ENCODE assay signal across 16 mouse cellular contexts in genomic region chr1:40027116-40027620, GRCm38 (mm10). TPM values are rescaled to one million over a fixed set of nuclear protein-coding genes. Genes with fewer than 3 reads are reported as not detected.
"Had no signal": no experiment of that assay in that cellular context is flagged by ENCODE, and none has a peak within 500 bp of the region (broad histone marks: within the 10 kb centered on the region; RNA-seq: fewer than 3 reads in every experiment).

No protein-coding gene starts in this region.

- H3K4me2 ChIP-seq: limb, embryonic 15.5 days; liver, embryonic 13.5 days; neural tube, embryonic 15.5 days; stomach, embryonic 15.5 days had no signal

- H3K4me3 ChIP-seq: limb, embryonic 15.5 days; liver, embryonic 13.5 days; neural tube, embryonic 15.5 days; stomach, embryonic 15.5 days had no signal

- DNase-seq: kidney, postnatal 36 days; layer of hippocampus, adult 9-11 months; layer of hippocampus, postnatal 36 days; liver, embryonic 13.5 days; lung, adult 18-20 months; lung, postnatal 36 days; right cerebral cortex, adult 18-20 months; right cerebral cortex, postnatal 25 days; thymus, adult 2 months; thymus, postnatal 25 days had no signal

- H3K4me1 ChIP-seq: limb, embryonic 15.5 days; liver, embryonic 13.5 days; neural tube, embryonic 15.5 days; stomach, embryonic 15.5 days had no signal

- H3K27me3 ChIP-seq: limb, embryonic 15.5 days; liver, embryonic 13.5 days; neural tube, embryonic 15.5 days; stomach, embryonic 15.5 days had no signal

- H3K9ac ChIP-seq: limb, embryonic 15.5 days; liver, embryonic 13.5 days; neural tube, embryonic 15.5 days; stomach, embryonic 15.5 days had no signal

- H3K27ac ChIP-seq: limb, embryonic 15.5 days; liver, embryonic 13.5 days; neural tube, embryonic 15.5 days; stomach, embryonic 15.5 days had no signal

- H3K9me3 ChIP-seq: limb, embryonic 15.5 days; liver, embryonic 13.5 days; neural tube, embryonic 15.5 days; stomach, embryonic 15.5 days had no signal

RNA-seq across cellular contexts. Expression of gene Il1r2, which starts 46.7 kb away (rescaled TPM):
- total RNA-seq: layer of hippocampus, adult 18-20 months; layer of hippocampus, postnatal 36 days; left cerebral cortex, postnatal 25 days had no signal
- polyA plus RNA-seq: testis, adult 2 months had no signal
